Mouse (Mus musculus) embryonic facial prominence, embryonic 11.5 days (tissue): ENCODE measurements around the gene Taar7b. TPM values are rescaled to one million over a fixed set of nuclear protein-coding genes. Genes with fewer than 3 reads are reported as not detected.

ENCODE experiments used
- ATAC-seq: fragments of 200-750 bp; cut with Nextera tagmentation; replicated peaks from 2 replicates; pipeline ENCODE4 v1.8.0; 2017; ENCODE audit warnings: low read depth; ENCODE audit not compliant: insufficient number of reproducible peaks, low FRiP score, low TSS enrichment
- DNase-seq: peaks from one replicate; pipeline ENCODE4 v3.0.0-alpha.2; 2015; ENCODE audit warnings: low spot score
- H3K27ac ChIP-seq: fragments of 300-500 bp; sonication (generic); replicated peaks from 2 replicates; pipeline ENCODE4 v1.5.1; 2014; ENCODE audit warnings: mild to moderate bottlenecking, low read depth, low read length, control low read depth
- H3K27me3 ChIP-seq: fragments of 300-500 bp; sonication (generic); 2 replicates; pipeline ENCODE4 v1.6.1; 2014; ENCODE audit warnings: mild to moderate bottlenecking, low read length, moderate library complexity, mixed read lengths; ENCODE audit not compliant: control insufficient read depth, insufficient read depth
- H3K36me3 ChIP-seq: fragments of 300-500 bp; sonication (generic); replicated peaks from 2 replicates; pipeline ENCODE4 v1.6.1; 2014; ENCODE audit warnings: low read depth, mild to moderate bottlenecking, low read length, moderate library complexity, mixed read lengths; ENCODE audit not compliant: control insufficient read depth, insufficient read depth
- H3K4me1 ChIP-seq: fragments of 300-500 bp; sonication (generic); 2 replicates; pipeline ENCODE4 v1.6.1; 2014; ENCODE audit warnings: low read length, mixed read lengths; ENCODE audit not compliant: control insufficient read depth, insufficient read depth
- H3K4me2 ChIP-seq: fragments of 300-500 bp; sonication (generic); 2 replicates; pipeline ENCODE4 v1.6.1; 2014; ENCODE audit warnings: low read depth, mild to moderate bottlenecking, control low read depth, low read length, moderate library complexity
- H3K4me3 ChIP-seq: fragments of 300-500 bp; sonication (generic); 2 replicates; pipeline ENCODE4 v1.5.1; 2014; ENCODE audit warnings: low read depth, low read length, control low read depth
- H3K9ac ChIP-seq: fragments of 300-500 bp; sonication (generic); replicated peaks from 2 replicates; pipeline ENCODE4 v1.6.1; 2014; ENCODE audit warnings: mild to moderate bottlenecking, control low read depth, low read length
- H3K9me3 ChIP-seq: fragments of 300-500 bp; sonication (generic); replicated peaks from 2 replicates; pipeline ENCODE4 v1.6.1; 2016; ENCODE audit warnings: mild to moderate bottlenecking, low read length, inconsistent platforms, mixed read lengths; ENCODE audit not compliant: control insufficient read depth
- WGBS: fragments of 180-500 bp; shearing (Covaris S2); extraction: QIAGEN DNeasy Blood & Tissue Kit; methylation state at CpG from one replicate; pipeline ENCODE4 v1.1.7; 2014; 5-methylcytosine and 5-hydroxymethylcytosine counted together
- polyA plus RNA-seq: library from polyadenylated mRNA; unstranded; fragments of >200 nt; fragmentation: Nextera tagmentation; extraction: Ambion mirVana; gene quantifications from 2 replicates; pipeline ENCODE4 v1.2.1, GENCODE M21; 2014

The Taar7b gene
- polyA plus RNA-seq, 1 experiment from 2014 or later, result not detected

- DNase-seq (no peak), ATAC-seq (no peak)
- Histone ChIP-seq H3K9me3 (no peaks in the 10 kb centered on the region), H3K27ac (no peak within 1 kb of the TSS), H3K27me3 (no peaks in the 10 kb centered on the region), H3K4me3 (no peak within 1 kb of the TSS), H3K36me3 (no peaks in the 10 kb centered on the region), H3K4me2 (no peak within 1 kb of the TSS), H3K4me1 (no peaks in the 10 kb centered on the region), H3K9ac (no peak within 1 kb of the TSS)
Measured at GRCm38 (mm10) chr10:24026922-24027321, 27.2 kb downstream of the Taar7b start, which contains the start of gene Taar7d. Gene Taar7d, plus strand, starts transcription at chr10:24027222.

GRCm38 (mm10) chr10:24031347-24031746 lies 31.6 kb downstream of the Taar7b start:
- H3K36me3 ChIP-seq, result no peaks in the 10 kb centered on the region
- H3K27ac ChIP-seq, result no peak overlapping the region
- H3K4me3 ChIP-seq, result no peak overlapping the region
- H3K9me3 ChIP-seq, result no peaks in the 10 kb centered on the region
- H3K27me3 ChIP-seq, result no peaks in the 10 kb centered on the region
- no peak overlapping the region for H3K4me2 ChIP-seq
- DNase-seq (no peak), ATAC-seq (no peak)
- no peak overlapping the region for H3K9ac ChIP-seq
- no peaks in the 10 kb centered on the region for H3K4me1 ChIP-seq

- no peaks in the 10 kb centered on the region for H3K4me1 ChIP-seq
Measured at GRCm38 (mm10) chr10:24037314-24037713, 37.6 kb downstream of the Taar7b start, which contains the start of gene Taar7e. Gene Taar7e, plus strand, starts transcription at chr10:24037614.

GRCm38 (mm10) chr10:24040120-24040869 lies 40.6 kb downstream of the Taar7b start:
- Histone ChIP-seq H3K27ac (no peak overlapping the region), H3K27me3 (no peaks in the 10 kb centered on the region), H3K4me3 (no peak overlapping the region), H3K4me2 (no peak overlapping the region), H3K9ac (no peak overlapping the region), H3K36me3 (no peaks in the 10 kb centered on the region), H3K4me1 (no peaks in the 10 kb centered on the region), H3K9me3 (no peaks in the 10 kb centered on the region)
- DNase-seq, result no peak
- no peak for ATAC-seq
- 81% methylated on average over 2 of the region's 2 CpGs for WGBS

More at GRCm38 (mm10) chr10:24037314-24037713, 37.6 kb downstream of the Taar7b start, which contains the start of gene Taar7e:
- Histone ChIP-seq H3K4me3 (no peak within 1 kb of the TSS), H3K9ac (no peak within 1 kb of the TSS), H3K27me3 (no peaks in the 10 kb centered on the region), H3K9me3 (no peaks in the 10 kb centered on the region), H3K27ac (no peak within 1 kb of the TSS), H3K36me3 (no peaks in the 10 kb centered on the region), H3K4me2 (no peak within 1 kb of the TSS)
- no peak for DNase-seq
- ATAC-seq, result no peak
- WGBS, result 89% methylated on average over 2 of the region's 2 CpGs

GRCm38 (mm10) chr10:24049210-24049609 lies 49.5 kb downstream of the Taar7b start, which contains the start of gene Taar7f:
Gene Taar7f, plus strand, starts transcription at chr10:24049510.
- Histone ChIP-seq H3K27ac (no peak within 1 kb of the TSS), H3K9ac (no peak within 1 kb of the TSS), H3K27me3 (no peaks in the 10 kb centered on the region), H3K4me2 (no peak within 1 kb of the TSS), H3K9me3 (no peaks in the 10 kb centered on the region), H3K4me1 (no peaks in the 10 kb centered on the region), H3K4me3 (no peak within 1 kb of the TSS), H3K36me3 (no peaks in the 10 kb centered on the region)
- DNase-seq (no peak), ATAC-seq (no peak)

Other genes starting within 250 kb of the Taar7b start
- gene Rps12, start 212.7 kb upstream of the Taar7b start, polyA plus RNA-seq, result 126 and 139 TPM in 2 replicates
- gene Slc18b1, start 203.0 kb upstream of the Taar7b start, polyA plus RNA-seq, result 21.5 and 22.5 TPM in 2 replicates
- not detected in 2 replicates for gene Vnn3, start 148.5 kb upstream of the Taar7b start, polyA plus RNA-seq
- 1.4 and 1.6 TPM in 2 replicates for gene Vnn1, start 105.3 kb upstream of the Taar7b start, polyA plus RNA-seq
- not detected in 2 replicates for gene Taar1, start 79.6 kb upstream of the Taar7b start, polyA plus RNA-seq
- gene Taar2, start 61.4 kb upstream of the Taar7b start, polyA plus RNA-seq, result not detected in 2 replicates
- gene Taar3, start 50.4 kb upstream of the Taar7b start, polyA plus RNA-seq, result not detected in 2 replicates
- gene Taar4, start 39.4 kb upstream of the Taar7b start, polyA plus RNA-seq, result not detected in 2 replicates
- gene Taar5, start 29.2 kb upstream of the Taar7b start, polyA plus RNA-seq, result not detected in 2 replicates
- gene Taar6, start 14.3 kb upstream of the Taar7b start, polyA plus RNA-seq, result not detected in 2 replicates
- gene Taar7a, start 6.5 kb upstream of the Taar7b start, polyA plus RNA-seq, result not detected in 2 replicates
- gene Taar7d, start 27.3 kb downstream of the Taar7b start, polyA plus RNA-seq, result 0.20 TPM in 1 of 2 replicates, not detected in the other
- not detected in 2 replicates for gene Taar7e, start 37.7 kb downstream of the Taar7b start, polyA plus RNA-seq
- not detected in 2 replicates for gene Taar7f, start 49.6 kb downstream of the Taar7b start, polyA plus RNA-seq
- not detected in 2 replicates for gene Taar8a, start 76.6 kb downstream of the Taar7b start, polyA plus RNA-seq
- gene Taar8b, start 92.4 kb downstream of the Taar7b start, polyA plus RNA-seq, result not detected in 2 replicates
- not detected in 2 replicates for gene Taar8c, start 102.0 kb downstream of the Taar7b start, polyA plus RNA-seq
- not detected in 2 replicates for gene Taar9, start 109.6 kb downstream of the Taar7b start, polyA plus RNA-seq
- gene Stx7, start 149.4 kb downstream of the Taar7b start, polyA plus RNA-seq, result 76.4 and 79.4 TPM in 2 replicates
- 16.4 and 17.2 TPM in 2 replicates for gene Moxd1, start 223.6 kb downstream of the Taar7b start, polyA plus RNA-seq